Mouse (Mus musculus) erythroblast, embryonic 14.5 days (primary cell): Measurements from ENCODE around the gene Tcte2.
"Not testable (repeated sequence)": the region's sequence is repeated elsewhere in the genome, so short reads cannot be mapped to it uniquely, and the experiment has no call there.

Source experiments
- GATA1 ChIP-seq: IDR thresholded peaks from 2 replicates; pipeline ENCODE4 v1.6.1; 2012; ENCODE audit warnings: low read length, inconsistent platforms, mixed read lengths
- TAL1 ChIP-seq: IDR thresholded peaks from 3 replicates; pipeline ENCODE4 v1.6.1; 2012; ENCODE audit warnings: low read length, inconsistent platforms, mixed read lengths

- not testable (repeated sequence) for TF ChIP-seq GATA1, TAL1
Observed at GRCm38 (mm10) chr17:13790033-13790432, 28.4 kb upstream of the Tcte2 start.
